Mouse (Mus musculus) C2C12 (cell line): ENCODE measurements around the gene Pbx1.

Experiments
- CEBPB ChIP-seq: IDR thresholded peaks from one replicate; pipeline ENCODE4 v1.6.1; 2011; ENCODE audit warnings: low read depth, mild to moderate bottlenecking, control low read depth, moderate library complexity
- CTCF ChIP-seq: IDR thresholded peaks from one replicate; pipeline ENCODE4 v1.5.1; 2011; ENCODE audit not compliant: control insufficient read depth, insufficient read depth, insufficient read length
- FOSL1 ChIP-seq: IDR thresholded peaks from one replicate; pipeline ENCODE4 v1.8.0; 2011; ENCODE audit warnings: mild to moderate bottlenecking, low read length; ENCODE audit not compliant: poor library complexity, insufficient read depth, severe bottlenecking
- MAX ChIP-seq: IDR thresholded peaks from one replicate; pipeline ENCODE4 v1.6.1; 2011; ENCODE audit warnings: mild to moderate bottlenecking, control low read depth
- MYOD1 ChIP-seq: IDR thresholded peaks from one replicate; pipeline ENCODE4 v1.6.1; 2011; ENCODE audit warnings: low read depth; ENCODE audit not compliant: control insufficient read depth, insufficient read length
- MYOG ChIP-seq: IDR thresholded peaks from one replicate; pipeline ENCODE4 v1.6.1; 2011; ENCODE audit not compliant: control insufficient read depth, insufficient read length; ENCODE audit errors: extremely low read depth
- USF1 ChIP-seq: IDR thresholded peaks from one replicate; pipeline ENCODE4 v1.6.1; 2011; ENCODE audit warnings: low read depth, mild to moderate bottlenecking, control low read depth, moderate library complexity

GRCm38 (mm10) chr1:168364325-168364724 is 67.7 kb downstream of the Pbx1 start:
- TF ChIP-seq CTCF (no peak), MYOD1 (no peak), CEBPB (no peak), USF1 (no peak), MAX (no peak), MYOG (no peak), FOSL1 (no peak)
